ENCODE assay signal across 25 mouse cellular contexts in the genomic region with DNA sequence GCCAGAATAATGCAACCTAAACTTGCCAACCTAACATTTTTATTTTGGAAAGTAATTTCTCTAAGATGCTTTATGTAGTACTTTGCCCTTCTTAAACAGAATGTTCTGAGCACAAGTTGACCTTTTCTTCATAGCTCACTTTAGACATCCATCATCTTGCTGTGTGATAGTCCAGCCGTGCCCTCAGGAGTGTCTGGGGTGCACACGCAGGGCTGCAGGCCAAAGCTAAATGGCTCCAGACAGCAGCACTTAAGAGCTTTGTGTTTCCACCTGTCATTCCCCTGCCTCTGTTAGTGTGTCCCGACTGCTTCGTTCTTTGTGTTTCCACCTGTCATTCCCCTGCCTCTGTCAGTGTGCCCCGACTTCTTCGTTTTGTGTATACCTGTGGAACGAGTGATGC. TPM values are rescaled to one million over a fixed set of nuclear protein-coding genes. Genes with fewer than 3 reads are reported as not detected.
DNase-seq lines count a peak whose midpoint lies in the region; ATAC-seq and TF ChIP-seq lines count a peak whose summit lies in the region.
"Had no signal": no experiment of that assay in that cellular context is flagged by ENCODE, and none has a peak within 500 bp of the region (broad histone marks: within the 10 kb centered on the region; RNA-seq: fewer than 3 reads in every experiment).

No protein-coding gene starts in this region.

- H3K36me3 ChIP-seq in stomach, embryonic 16.5 days (ENCODE audit: control insufficient read depth, insufficient read depth, low read length) = no peaks in the 10 kb centered on the region
- H3K36me3 ChIP-seq in hindbrain, embryonic 10.5 days = no peaks in the 10 kb centered on the region
- H3K36me3 ChIP-seq: embryonic facial prominence, embryonic 12.5 days; heart, embryonic 13.5 days; hindbrain, embryonic 12.5 days had no signal

- WGBS in stomach, embryonic 16.5 days = 39% methylated on average over 7 of the region's 7 CpGs
- 80% methylated on average over 7 of the region's 7 CpGs for WGBS in hindbrain, embryonic 10.5 days

- peak; percentile 34 for DNase-seq in adrenal gland, adult 2 months
- DNase-seq in adrenal gland, postnatal 10 days = no peak
- no peak for DNase-seq in left cerebral cortex, adult 2 months (ENCODE audit: extremely low spot score in 1 of 2, low spot score in 2 of 2)
- no peak for DNase-seq in left cerebral cortex, postnatal 10 days (ENCODE audit: extremely low spot score in 1 of 2, low spot score in 2 of 2)
- DNase-seq in NIH3T3 (ENCODE audit: low read depth) = peak; percentile 58
- no peak for DNase-seq in hindbrain, embryonic 10.5 days (ENCODE audit: low spot score)
- DNase-seq in right cerebral cortex, postnatal 14 days = no peak
- DNase-seq: cerebellum, adult 11 months; cerebellum, adult 8-10 months; cerebellum, postnatal 25 days; forebrain, postnatal 0 days; gastrocnemius, postnatal 14 days; heart, postnatal 36 days had no signal

- H3K4me1 ChIP-seq in stomach, embryonic 16.5 days (ENCODE audit: control insufficient read depth, insufficient read depth, low read length) = no peaks in the 10 kb centered on the region
- peaks cover 6% of the 10 kb centered on the region; the same call in 1 of the 2 replicates for H3K4me1 ChIP-seq in hindbrain, embryonic 10.5 days (replicated peaks)
- H3K4me1 ChIP-seq: embryonic facial prominence, embryonic 12.5 days; heart, embryonic 13.5 days; hindbrain, embryonic 12.5 days had no signal

- no peaks in the 10 kb centered on the region for H3K27me3 ChIP-seq in stomach, embryonic 16.5 days (ENCODE audit: control insufficient read depth, insufficient read depth, low read length)
- H3K27me3 ChIP-seq in hindbrain, embryonic 10.5 days (ENCODE audit: insufficient read depth, poor library complexity, severe bottlenecking) = no peaks in the 10 kb centered on the region
- H3K27me3 ChIP-seq: embryonic facial prominence, embryonic 12.5 days; forebrain, embryonic 13.5 days; heart, embryonic 13.5 days; hindbrain, embryonic 12.5 days had no signal

- no peak overlapping the region for H3K9ac ChIP-seq in stomach, embryonic 16.5 days (ENCODE audit: low read length)
- H3K9ac ChIP-seq: embryonic facial prominence, embryonic 12.5 days; forebrain, embryonic 13.5 days; forebrain, postnatal 0 days; heart, embryonic 13.5 days; hindbrain, embryonic 12.5 days had no signal

- H3K4me2 ChIP-seq in stomach, embryonic 16.5 days (ENCODE audit: low read depth, low read length) = no peak overlapping the region
- H3K4me2 ChIP-seq: embryonic facial prominence, embryonic 12.5 days; forebrain, embryonic 13.5 days; heart, embryonic 13.5 days; hindbrain, embryonic 12.5 days had no signal

- ATAC-seq in stomach, embryonic 16.5 days (ENCODE audit: insufficient read depth, low FRiP score) = no peak
- ATAC-seq: forebrain, embryonic 13.5 days; forebrain, postnatal 0 days; hindbrain, embryonic 16.5 days; inflammation-experienced regulatory T-cells, adult 6 months had no signal

- H3K4me3 ChIP-seq in left cerebral cortex, adult 2 months = no peak overlapping the region
- H3K4me3 ChIP-seq in stomach, embryonic 16.5 days (replicated peaks; ENCODE audit: low read length) = no peak overlapping the region
- H3K4me3 ChIP-seq in hindbrain, embryonic 10.5 days = no peak overlapping the region
- H3K4me3 ChIP-seq: embryonic facial prominence, embryonic 12.5 days; forebrain, embryonic 13.5 days; heart, embryonic 13.5 days; hindbrain, embryonic 12.5 days had no signal

- intact Hi-C loops in left cerebral cortex, adult 2 months (cut with DNase I) = loop anchor here (5.0 to 10.0 kb wide), 4 partner anchors 120 to 347 kb away; partner anchors contain the start of gene Samd13
- intact Hi-C loops in left cerebral cortex, postnatal 10 days (cut with DNase I) = loop anchor here (5.0 kb wide), 1 partner anchor 35 kb away; no protein-coding TSS in a partner anchor

- H3K27ac ChIP-seq in left cerebral cortex, adult 2 months = peak overlapping the region; percentile 65; the same call in 1 of the 2 replicates
- peak overlapping the region; percentile 7; the same call in 1 of the 2 replicates for H3K27ac ChIP-seq in stomach, embryonic 16.5 days (ENCODE audit: low read length)
- H3K27ac ChIP-seq in hindbrain, embryonic 10.5 days = no peak overlapping the region
- H3K27ac ChIP-seq: embryonic facial prominence, embryonic 12.5 days; forebrain, embryonic 13.5 days; heart, embryonic 13.5 days; hindbrain, embryonic 12.5 days had no signal

- TF ChIP-seq CTCF in left cerebral cortex, adult 2 months (IDR thresholded peaks at IDR 0.05) = no peak

- no peaks in the 10 kb centered on the region for H3K9me3 ChIP-seq in stomach, embryonic 16.5 days (replicated peaks; ENCODE audit: control insufficient read depth, low read length)
- H3K9me3 ChIP-seq in hindbrain, embryonic 10.5 days = no peaks in the 10 kb centered on the region
- H3K9me3 ChIP-seq: embryonic facial prominence, embryonic 12.5 days; forebrain, embryonic 13.5 days; heart, embryonic 13.5 days; hindbrain, embryonic 12.5 days had no signal

RNA-seq across cellular contexts. Expression of gene Uox, which starts 2.9 kb away (rescaled TPM):
- 1 to 10 TPM in 1 of 2 experiments, not detected in 1; 3.1 TPM for total RNA-seq in adrenal gland, adult 2 months (2021)
- 0.06 TPM in 1 of 2 replicates, not detected in the other for polyA plus RNA-seq in adrenal gland, adult 2 months (2012; rRNA removed)
- total RNA-seq in adrenal gland, postnatal 10 days (2021) = 100 to 1,000 TPM in 1 of 2 experiments, 10 to 100 TPM in 1; 44.1 to 112 TPM
- total RNA-seq in left cerebral cortex, adult 2 months (2021) = under 1 TPM; 0.27 to 0.37 TPM
- total RNA-seq in left cerebral cortex, postnatal 10 days (2021) = under 1 TPM; 0.58 to 0.99 TPM
- polyA plus RNA-seq in stomach, embryonic 16.5 days (2015; fragmentation: Nextera tagmentation; extraction: Ambion mirVana) = 1.7 and 3.4 TPM in 2 replicates
- not detected in 2 replicates for polyA plus RNA-seq in hindbrain, embryonic 10.5 days (2016; fragmentation: Nextera tagmentation; extraction: Ambion mirVana)
- total RNA-seq: gastrocnemius, postnatal 14 days; heart, postnatal 36 days; MEL had no signal
- polyA plus RNA-seq: brain, embryonic 14.5 days; C2C12; embryonic facial prominence, embryonic 12.5 days; forebrain, embryonic 13.5 days; hindbrain, embryonic 12.5 days; hindbrain, embryonic 16.5 days had no signal

RNA-seq across cellular contexts. Expression of gene Rpf1, which starts 46.1 kb away (rescaled TPM):
- 10 to 100 TPM; 25.1 to 35.1 TPM for total RNA-seq in adrenal gland, adult 2 months (2021)
- polyA plus RNA-seq in adrenal gland, adult 2 months (2012; rRNA removed) = 2.1 and 3.8 TPM in 2 replicates
- total RNA-seq in adrenal gland, postnatal 10 days (2021) = 10 to 100 TPM; 26.1 to 28.9 TPM
- total RNA-seq in left cerebral cortex, adult 2 months (2021) = 10 to 100 TPM; 16.9 to 20.7 TPM
- total RNA-seq in left cerebral cortex, postnatal 10 days (2021) = 10 to 100 TPM; 14.6 to 15.3 TPM
- 42.3 and 45.0 TPM in 2 replicates for polyA plus RNA-seq in stomach, embryonic 16.5 days (2015; fragmentation: Nextera tagmentation; extraction: Ambion mirVana)
- 63.4 and 65.1 TPM in 2 replicates for polyA plus RNA-seq in hindbrain, embryonic 10.5 days (2016; fragmentation: Nextera tagmentation; extraction: Ambion mirVana)

RNA-seq across cellular contexts. Expression of gene Dnase2b, which starts 48.0 kb away (rescaled TPM):
- not detected for total RNA-seq in adrenal gland, adult 2 months (2021)
- polyA plus RNA-seq in adrenal gland, adult 2 months (2012; rRNA removed) = not detected in 2 replicates
- total RNA-seq in adrenal gland, postnatal 10 days (2021) = 1 to 10 TPM in 1 of 2 experiments, under 1 TPM in 1; 0.61 to 1.7 TPM
- total RNA-seq in left cerebral cortex, adult 2 months (2021) = not detected
- not detected for total RNA-seq in left cerebral cortex, postnatal 10 days (2021)
- polyA plus RNA-seq in stomach, embryonic 16.5 days (2015; fragmentation: Nextera tagmentation; extraction: Ambion mirVana) = 0.28 and 0.31 TPM in 2 replicates
- not detected in 2 replicates for polyA plus RNA-seq in hindbrain, embryonic 10.5 days (2016; fragmentation: Nextera tagmentation; extraction: Ambion mirVana)
- total RNA-seq: forebrain, postnatal 0 days; gastrocnemius, adult 18-20 months; gastrocnemius, postnatal 14 days; heart, postnatal 36 days; MEL had no signal
- polyA plus RNA-seq: brain, embryonic 14.5 days; C2C12; embryonic facial prominence, embryonic 12.5 days; forebrain, embryonic 13.5 days; forebrain, postnatal 0 days; heart, embryonic 13.5 days; heart, postnatal 0 days; hindbrain, embryonic 12.5 days; hindbrain, embryonic 16.5 days; inflammation-experienced regulatory T-cells, adult 6 months had no signal

Comparison
In these comparisons a context has a peak if more than half of its experiments do, and no peak if none do; other contexts are left out.
1. DNase-seq: peak in adrenal gland, adult 2 months (single experiment) and NIH3T3 (single experiment); none in adrenal gland, postnatal 10 days (single experiment), left cerebral cortex, adult 2 months (0 of 2), left cerebral cortex, postnatal 10 days (0 of 2), hindbrain, embryonic 10.5 days (single experiment) and right cerebral cortex, postnatal 14 days (single experiment).
2. RNA of gene Uox, which starts 2.9 kb away (total RNA-seq): 44.1 to 112 TPM in adrenal gland, postnatal 10 days; 3.1 TPM in adrenal gland, adult 2 months, 0.58 to 0.99 TPM in left cerebral cortex, postnatal 10 days and 0.27 to 0.37 TPM in left cerebral cortex, adult 2 months; every median in the first group is over 10 times any median in the second.